Mouse (Mus musculus): ENCODE measurements around the gene Srpr.

Gene Srpr

DNA sequence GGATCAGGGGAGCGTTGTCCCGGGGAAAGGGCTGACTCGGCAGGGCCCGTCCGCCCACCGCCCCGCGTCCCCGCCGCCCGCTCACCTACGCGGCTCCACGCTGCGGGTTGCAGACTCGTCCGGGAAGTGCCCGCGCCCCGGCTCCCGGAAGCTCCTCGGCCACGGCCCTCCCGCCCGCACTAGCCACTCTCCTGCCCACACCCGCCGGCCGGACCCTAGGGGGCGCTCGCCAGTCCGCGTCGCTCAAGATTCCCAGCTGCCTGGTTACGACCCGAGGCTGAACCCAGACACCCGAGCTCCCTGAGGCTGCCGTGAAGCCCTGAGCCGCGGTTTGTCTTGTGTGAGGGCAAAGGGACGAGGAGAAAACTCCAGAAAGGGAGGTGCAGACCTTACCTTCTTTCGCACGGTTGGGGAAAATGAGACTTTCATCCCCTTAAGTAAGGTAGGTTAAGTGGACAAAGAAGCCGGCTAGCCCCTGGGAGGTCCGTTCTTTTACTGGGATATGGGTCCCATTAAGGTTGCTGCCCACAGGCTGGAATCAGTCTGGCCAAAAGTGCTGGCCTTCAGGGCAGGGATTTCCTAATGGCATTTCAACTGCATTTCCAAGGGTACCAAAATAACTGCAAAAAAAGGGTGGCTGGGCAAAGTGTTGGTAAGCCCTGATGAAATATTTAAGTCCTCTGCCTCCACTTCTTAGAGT is at the start of gene Srpr, which contains the start of gene Tirap:
Srpr (plus strand) TSS at position 404 of the 700 bp plus-strand sequence.
Tirap (minus strand) TSS at position 520 of the 700 bp plus-strand sequence.
- DNase-seq (ENCODE audit: low read depth, low spot score) = peak; percentile 78

DNA sequence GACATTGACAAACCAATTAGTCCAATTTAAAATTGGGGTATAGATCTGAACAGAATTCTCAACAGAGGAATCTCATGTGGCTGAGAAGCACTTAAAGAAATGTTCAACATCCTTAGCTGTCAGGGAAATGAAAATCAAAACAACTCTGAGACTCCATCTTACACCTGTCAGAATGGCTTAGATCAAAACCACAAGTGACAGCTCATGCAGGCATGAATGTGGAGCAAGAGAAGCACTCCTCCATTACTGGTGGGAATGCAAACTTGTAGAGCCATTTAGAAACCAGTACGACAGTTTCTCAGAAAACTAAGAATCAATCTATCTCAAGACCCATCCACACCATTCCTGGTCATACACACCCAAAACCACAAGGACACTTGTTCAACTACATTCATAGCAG is 47.1 kb upstream of the Srpr start:
- DNase-seq (ENCODE audit: low read depth, low spot score) = no peak

- DNase-seq (ENCODE audit: low read depth, low spot score) = no peak
These were observed 43.8 kb upstream of the Srpr start for GRCm38 (mm10) chr9:35156002-35156710.

GRCm38 (mm10) chr9:35156862-35157261 is 43.1 kb upstream of the Srpr start:
- DNase-seq (ENCODE audit: low read depth, low spot score) = no peak

DNA sequence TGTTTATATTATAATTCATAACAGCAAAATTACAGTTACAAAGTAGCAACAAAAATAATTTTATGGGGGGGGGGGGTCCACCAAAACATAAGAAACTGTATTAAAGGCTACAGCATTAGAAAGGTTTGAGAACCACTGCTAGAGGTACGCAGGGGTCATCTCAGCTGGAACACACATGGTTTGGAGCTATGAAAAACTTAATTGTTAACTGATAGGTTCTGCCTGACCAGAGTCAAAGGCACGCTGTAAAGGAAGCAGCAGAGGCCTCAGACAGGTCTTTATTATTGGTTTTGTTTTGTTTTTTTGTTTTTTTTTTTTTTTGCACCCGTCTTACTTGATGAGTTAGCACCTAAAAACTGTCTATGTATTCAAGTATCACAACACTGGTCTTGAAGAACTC is 41.5 kb upstream of the Srpr start:
- DNase-seq (ENCODE audit: low read depth, low spot score) = no peak

GRCm38 (mm10) chr9:35160662-35161061 is 39.3 kb upstream of the Srpr start:
- DNase-seq (ENCODE audit: low read depth, low spot score) = no peak

DNA sequence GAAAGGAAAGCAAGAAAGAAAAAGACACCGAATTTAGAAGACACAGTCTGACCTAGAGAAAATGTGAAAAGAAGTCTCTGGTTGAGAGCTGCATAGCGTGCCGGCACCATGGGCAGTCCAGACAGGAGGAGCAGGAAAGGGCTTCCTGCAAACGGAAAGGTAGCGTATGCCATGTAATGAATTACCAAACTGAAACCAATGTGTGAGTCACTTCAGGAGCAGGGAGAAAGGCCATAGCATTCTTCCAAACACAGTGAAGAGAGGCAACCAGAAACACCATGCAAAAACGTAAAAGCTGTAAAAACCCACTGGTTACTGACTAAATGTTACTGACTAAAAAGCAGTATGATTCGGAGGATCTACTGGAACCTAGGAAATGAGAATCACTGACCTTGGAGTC is 38.3 kb upstream of the Srpr start:
- DNase-seq (ENCODE audit: low read depth, low spot score) = no peak

DNA sequence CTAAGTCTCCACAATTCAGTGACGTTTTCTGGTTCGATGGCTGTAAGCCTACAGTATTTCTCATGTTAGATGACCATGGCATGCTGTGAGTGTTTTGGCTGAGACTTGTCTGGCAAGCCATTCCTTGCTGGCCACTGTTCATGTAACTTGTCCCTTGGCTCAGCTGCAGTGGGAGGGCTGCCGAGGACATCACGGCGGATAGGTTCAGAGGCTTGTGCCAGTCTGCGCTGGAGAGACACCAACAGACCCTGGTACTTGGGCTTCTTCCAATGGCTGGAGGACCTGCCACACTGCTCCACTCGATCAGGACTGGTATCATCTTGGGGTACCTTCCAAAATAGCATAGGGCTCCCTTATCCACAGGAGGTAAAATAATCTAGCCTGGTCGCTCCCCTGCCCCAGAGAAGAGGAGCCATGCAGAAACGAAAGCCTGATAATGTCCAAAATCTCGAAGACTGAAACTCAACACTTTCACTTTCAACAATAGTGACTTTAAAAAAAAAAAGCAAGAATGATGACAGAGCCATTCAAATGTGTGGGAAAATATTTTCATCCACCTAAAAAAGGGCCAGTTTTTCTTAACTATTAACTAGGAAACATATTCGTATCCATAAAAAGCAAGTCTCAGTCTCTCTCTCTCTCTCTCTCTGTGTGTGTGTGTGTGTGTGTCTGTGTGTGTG is 36.8 kb upstream of the Srpr start:
- DNase-seq (ENCODE audit: low read depth, low spot score) = no peak

DNA sequence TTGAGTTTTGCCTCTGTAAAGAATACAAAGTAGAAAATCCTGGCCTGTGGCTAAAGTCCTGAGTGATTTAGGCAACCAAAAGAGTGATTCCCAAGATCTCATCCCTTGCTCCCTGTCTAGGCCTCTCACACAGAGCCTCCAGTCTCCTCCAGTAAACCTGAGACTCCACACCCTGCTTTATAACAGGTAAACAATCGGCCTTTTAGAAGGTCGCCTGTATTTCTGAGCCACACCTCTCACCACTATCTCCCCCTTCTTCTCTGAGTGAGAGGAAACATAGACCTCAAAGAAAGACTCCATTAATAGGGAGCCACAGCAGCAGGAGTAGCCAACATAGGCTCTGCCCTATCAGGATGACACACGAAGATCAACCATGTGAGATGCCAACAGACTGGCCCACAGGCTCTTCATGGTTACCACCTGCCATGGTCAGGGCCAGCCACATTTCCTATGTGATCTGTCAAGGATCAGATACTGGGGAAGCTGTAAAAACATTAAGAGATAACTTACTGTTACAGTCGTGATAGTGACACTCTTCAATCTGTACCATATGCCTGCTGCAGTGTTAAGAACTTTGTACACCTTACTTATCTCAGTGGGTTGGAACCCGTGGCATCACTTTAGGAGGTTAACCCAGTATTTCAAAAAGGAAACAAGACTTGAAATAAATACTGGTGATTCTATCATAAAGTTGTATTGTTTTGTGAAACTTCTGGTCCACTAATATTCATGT is 35.7 kb upstream of the Srpr start:
- DNase-seq (ENCODE audit: low read depth, low spot score) = no peak

GRCm38 (mm10) chr9:35166144-35166797 is 33.7 kb upstream of the Srpr start:
- no peak for DNase-seq (ENCODE audit: low read depth, low spot score)

DNA sequence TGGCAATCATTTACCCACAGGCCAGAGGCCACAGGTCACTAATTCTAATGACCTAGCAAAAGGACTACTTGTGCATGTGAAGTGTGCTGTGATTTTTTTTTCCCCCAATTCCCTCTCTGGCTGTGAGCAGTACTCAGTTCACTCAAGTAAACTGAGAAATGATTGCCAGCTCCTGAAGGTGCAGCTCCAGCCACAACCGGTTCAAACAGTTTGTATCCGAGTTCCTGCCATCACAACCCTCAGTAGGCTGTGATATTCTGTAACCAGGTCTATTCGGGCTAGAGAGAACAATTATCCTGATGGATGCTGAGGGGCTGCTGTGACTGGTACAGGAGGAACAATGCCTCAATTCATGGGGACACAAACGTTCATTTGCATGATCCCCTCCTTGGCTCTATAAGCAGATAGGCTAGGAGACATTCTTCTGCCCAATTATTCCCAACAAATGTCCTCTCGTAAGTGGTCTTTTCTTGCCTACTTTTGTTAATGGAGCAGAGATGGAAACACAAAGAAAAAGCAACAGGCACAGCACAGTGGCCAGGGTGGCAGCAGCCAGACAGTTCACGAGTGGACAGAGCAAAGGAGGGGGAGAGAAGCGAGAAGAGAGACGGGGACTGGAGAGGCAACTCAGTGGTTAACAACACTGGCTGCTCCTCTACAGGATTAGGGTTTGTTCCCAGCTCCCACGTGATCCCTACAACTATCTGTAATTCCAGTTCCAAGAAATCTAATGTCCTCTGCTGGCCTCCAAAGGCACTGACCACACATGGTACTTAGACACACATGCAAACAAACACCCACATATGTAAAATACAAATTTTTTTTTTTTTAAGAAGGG is 33.0 kb upstream of the Srpr start:
- DNase-seq (ENCODE audit: low read depth, low spot score) = no peak

GRCm38 (mm10) chr9:35170071-35170470 is 29.9 kb upstream of the Srpr start:
- DNase-seq (ENCODE audit: low read depth, low spot score) = no peak

- no peak for DNase-seq (ENCODE audit: low read depth, low spot score)
These were observed 26.6 kb upstream of the Srpr start for GRCm38 (mm10) chr9:35173331-35173730.

GRCm38 (mm10) chr9:35175251-35176123 is 24.5 kb upstream of the Srpr start, which contains the start of gene Dcps:
Gene Dcps, minus strand, starts transcription at chr9:35176061.
- peak; percentile 80 for DNase-seq (ENCODE audit: low read depth, low spot score)

GRCm38 (mm10) chr9:35176124-35176659 is 23.8 kb upstream of the Srpr start:
- no peak for DNase-seq (ENCODE audit: low read depth, low spot score)

- no peak for DNase-seq (ENCODE audit: low read depth, low spot score)
These were observed 17.1 kb upstream of the Srpr start for GRCm38 (mm10) chr9:35182832-35183231.

DNA sequence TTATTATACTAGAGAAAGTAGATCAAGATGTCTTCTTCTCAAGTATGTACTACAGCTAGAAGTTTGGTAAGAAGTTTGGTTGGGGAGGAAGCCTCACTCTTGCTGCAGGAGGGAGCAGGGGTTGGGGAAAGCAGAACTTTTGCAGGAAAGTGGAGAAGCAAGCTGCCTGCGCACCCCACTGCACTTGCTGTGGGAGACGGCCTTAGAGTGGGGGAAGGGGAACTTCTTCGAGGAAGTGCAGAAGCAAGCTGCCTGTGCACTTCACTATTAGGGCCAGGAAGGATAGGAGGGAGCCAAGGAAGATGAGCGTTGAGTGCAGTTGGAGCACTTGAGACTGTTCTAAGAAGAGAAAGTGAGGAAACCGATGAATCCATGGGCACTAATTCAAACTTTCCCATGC is 16.6 kb upstream of the Srpr start:
- no peak for DNase-seq (ENCODE audit: low read depth, low spot score)

- no peak for DNase-seq (ENCODE audit: low read depth, low spot score)
These were observed 13.5 kb upstream of the Srpr start for GRCm38 (mm10) chr9:35186430-35186829.

GRCm38 (mm10) chr9:35187351-35187903 is 12.5 kb upstream of the Srpr start:
- DNase-seq (ENCODE audit: low read depth, low spot score) = no peak
